Mouse (Mus musculus): ENCODE data around the gene Ramp2.

Ramp2 gene

GRCm38 (mm10) chr11:101245855-101246701, at the start of gene Ramp2:
TSS of gene Ramp2 (plus strand) at chr11:101246028.
- no peak for DNase-seq (ENCODE audit: low spot score in 2 of 2)

- DNase-seq (ENCODE audit: low spot score in 2 of 2) = peak in 1 of 2 experiments; percentile 59
These were observed 49.7 kb upstream of the Ramp2 start for GRCm38 (mm10) chr11:101196175-101196574.

- no peak for DNase-seq (ENCODE audit: low spot score in 2 of 2)
These were observed 46.3 kb upstream of the Ramp2 start for GRCm38 (mm10) chr11:101199555-101199954.

GRCm38 (mm10) chr11:101200986-101201385, 44.8 kb upstream of the Ramp2 start:
- peak in 1 of 2 experiments; percentile 55 for DNase-seq (ENCODE audit: low spot score in 2 of 2)

GRCm38 (mm10) chr11:101211970-101212369, 33.9 kb upstream of the Ramp2 start:
- no peak for DNase-seq (ENCODE audit: low spot score in 2 of 2)

GRCm38 (mm10) chr11:101216936-101217335, 28.9 kb upstream of the Ramp2 start:
- no peak for DNase-seq (ENCODE audit: low spot score in 2 of 2)

- no peak for DNase-seq (ENCODE audit: low spot score in 2 of 2)
These were observed 27.3 kb upstream of the Ramp2 start for GRCm38 (mm10) chr11:101218436-101219055.

- DNase-seq (ENCODE audit: low spot score in 2 of 2) = no peak
These were observed 25.0 kb upstream of the Ramp2 start for GRCm38 (mm10) chr11:101220853-101221252.

- DNase-seq (ENCODE audit: low spot score in 2 of 2) = no peak
These were observed 24.4 kb upstream of the Ramp2 start for GRCm38 (mm10) chr11:101221306-101221986.

GRCm38 (mm10) chr11:101224337-101224736, 21.5 kb upstream of the Ramp2 start:
- no peak for DNase-seq (ENCODE audit: low spot score in 2 of 2)

- DNase-seq (ENCODE audit: low spot score in 2 of 2) = no peak
These were observed 20.3 kb upstream of the Ramp2 start for GRCm38 (mm10) chr11:101225331-101226064.

GRCm38 (mm10) chr11:101226065-101226701, 19.6 kb upstream of the Ramp2 start, which contains the start of gene Ezh1:
TSS of gene Ezh1 (minus strand) at chr11:101226463.
- DNase-seq (ENCODE audit: low spot score in 2 of 2) = peak; percentile 91 to 97

- DNase-seq (ENCODE audit: low spot score in 2 of 2) = no peak
These were observed 16.4 kb upstream of the Ramp2 start for GRCm38 (mm10) chr11:101229361-101229900.

GRCm38 (mm10) chr11:101230061-101230511, 15.7 kb upstream of the Ramp2 start:
- no peak for DNase-seq (ENCODE audit: low spot score in 2 of 2)

- no peak for DNase-seq (ENCODE audit: low spot score in 2 of 2)
These were observed 15.3 kb upstream of the Ramp2 start for GRCm38 (mm10) chr11:101230526-101230925.

GRCm38 (mm10) chr11:101230991-101231871, 14.6 kb upstream of the Ramp2 start:
- DNase-seq (ENCODE audit: low spot score in 2 of 2) = no peak

- no peak for DNase-seq (ENCODE audit: low spot score in 2 of 2)
These were observed 13.6 kb upstream of the Ramp2 start for GRCm38 (mm10) chr11:101232010-101232839.

- no peak for DNase-seq (ENCODE audit: low spot score in 2 of 2)
These were observed 12.6 kb upstream of the Ramp2 start for GRCm38 (mm10) chr11:101233240-101233639.

GRCm38 (mm10) chr11:101234124-101234523, 11.7 kb upstream of the Ramp2 start:
- DNase-seq (ENCODE audit: low spot score in 2 of 2) = no peak

All from spleen, postnatal 4 days (tissue).